Mouse (Mus musculus): ENCODE measurements around the gene Cxcr5.
A peak's percentile ranks its signal among the peaks of the same experiment; 100 is the strongest.
"Not testable (repeated sequence)": the region's sequence is repeated elsewhere in the genome, so short reads cannot be mapped to it uniquely, and the experiment has no call there.

Cxcr5 gene

DNA sequence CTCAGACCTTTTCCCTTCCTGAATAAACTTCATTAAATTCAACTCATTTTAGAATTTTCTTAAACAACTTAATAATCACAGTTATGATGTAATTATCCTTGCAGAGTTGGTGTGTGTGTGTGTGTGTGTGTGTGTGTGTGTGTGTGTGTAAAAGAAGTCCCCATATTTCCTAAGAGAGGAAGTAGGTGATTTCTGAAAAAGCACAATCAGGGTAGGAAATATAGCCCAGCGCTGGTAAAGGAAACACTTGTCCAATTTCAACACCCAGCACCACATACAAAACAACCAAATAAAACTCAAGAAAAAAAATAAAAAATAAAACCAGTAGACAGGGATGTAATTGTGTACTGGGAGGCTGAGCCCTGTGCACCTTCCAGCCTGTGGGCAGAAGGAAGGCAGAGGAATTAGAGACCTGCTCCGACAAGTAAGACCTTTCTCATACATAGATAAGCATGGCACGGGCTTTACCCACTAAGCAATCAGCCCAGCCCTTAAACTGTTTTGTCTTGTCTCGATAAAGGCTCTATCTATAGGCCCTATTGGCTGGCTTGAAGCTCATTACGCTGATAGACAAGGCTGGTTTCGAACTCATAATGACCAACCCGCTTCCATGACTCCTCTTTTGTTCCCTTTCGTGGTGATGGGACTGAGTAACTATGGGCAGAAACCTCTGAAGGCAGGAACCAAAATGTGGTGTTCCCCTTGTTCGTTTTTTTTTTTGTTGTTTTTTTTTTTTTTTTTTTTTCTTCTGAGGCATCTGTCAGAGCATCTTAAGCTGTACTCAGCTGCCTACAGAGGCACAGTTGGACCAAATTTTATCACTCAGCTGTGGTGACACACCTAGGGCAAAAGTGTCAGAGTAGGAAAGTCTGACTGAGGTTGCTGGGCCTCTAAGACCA is 25.8 kb upstream of the Cxcr5 start:
- no peak for DNase-seq

DNA sequence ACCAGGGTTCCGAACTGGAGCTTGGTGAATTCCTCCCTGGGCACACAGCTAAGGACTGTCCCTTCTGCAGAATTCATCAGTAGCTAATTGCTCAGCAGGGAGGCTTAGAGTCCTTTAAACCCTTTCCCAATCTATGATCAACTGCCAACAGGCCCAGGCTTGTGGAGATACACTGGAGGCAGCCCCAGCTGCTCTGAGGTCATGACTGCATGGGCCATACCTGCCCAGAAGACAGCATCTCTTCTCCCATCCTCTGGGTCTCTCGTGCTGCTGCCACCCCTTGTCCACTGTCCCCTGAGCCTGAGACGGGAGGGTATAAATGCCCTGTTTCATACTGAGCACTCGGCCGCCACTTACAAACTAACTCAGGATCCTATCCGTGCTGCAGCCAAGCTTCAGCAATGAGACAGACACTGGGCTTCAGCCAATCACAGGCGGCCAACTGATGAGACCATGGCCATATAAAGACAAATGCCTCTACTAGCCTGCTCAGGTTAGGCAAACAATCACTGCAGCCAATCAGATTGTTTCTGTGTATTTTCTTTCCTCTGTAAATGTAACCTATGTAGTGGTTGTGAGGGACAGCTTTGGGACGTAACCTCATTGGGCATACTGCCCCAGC is 25.1 kb upstream of the Cxcr5 start:
- DNase-seq: no peak

DNA sequence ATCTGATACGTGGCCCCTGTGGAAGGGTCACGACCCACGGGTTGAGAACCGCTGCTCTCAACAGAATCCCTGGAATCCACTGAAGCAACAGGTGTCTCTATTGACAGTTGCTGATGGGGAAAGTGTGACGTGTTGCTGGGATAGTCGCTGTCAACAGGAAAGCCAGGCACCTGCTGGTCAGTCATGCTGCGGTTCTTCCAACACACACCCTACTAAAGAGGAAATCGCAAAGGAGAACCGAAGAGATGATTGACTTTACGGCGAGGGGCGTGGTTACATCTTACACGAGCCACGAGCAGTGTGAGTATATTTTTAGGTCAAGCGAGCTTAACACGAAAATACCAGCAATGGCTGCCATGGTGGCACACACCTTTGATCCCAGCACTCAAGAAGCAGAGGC is 20.7 kb upstream of the Cxcr5 start:
- peak in 1 of 2 experiments; percentile 49 for DNase-seq

DNA sequence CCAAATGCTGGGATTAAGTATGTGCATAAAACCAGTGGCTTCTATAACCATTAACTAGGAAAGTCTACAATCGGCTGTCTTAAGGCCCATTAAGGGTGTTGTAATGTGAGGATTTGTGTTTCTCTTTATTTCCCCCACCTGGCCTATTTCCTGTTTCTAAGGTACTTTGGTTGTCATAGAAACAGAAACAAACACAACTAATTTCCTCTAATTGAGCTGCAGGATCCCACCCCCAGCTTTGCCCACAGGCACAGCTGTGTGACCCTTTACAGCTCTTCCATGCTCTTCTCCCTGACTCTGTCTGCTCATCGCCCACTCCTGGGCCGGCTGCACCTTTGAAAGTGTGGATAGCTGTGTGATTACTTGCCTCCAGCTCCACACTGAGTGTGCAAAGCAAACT is 19.7 kb upstream of the Cxcr5 start:
- peak in 1 of 2 experiments; percentile 42 for DNase-seq

DNA sequence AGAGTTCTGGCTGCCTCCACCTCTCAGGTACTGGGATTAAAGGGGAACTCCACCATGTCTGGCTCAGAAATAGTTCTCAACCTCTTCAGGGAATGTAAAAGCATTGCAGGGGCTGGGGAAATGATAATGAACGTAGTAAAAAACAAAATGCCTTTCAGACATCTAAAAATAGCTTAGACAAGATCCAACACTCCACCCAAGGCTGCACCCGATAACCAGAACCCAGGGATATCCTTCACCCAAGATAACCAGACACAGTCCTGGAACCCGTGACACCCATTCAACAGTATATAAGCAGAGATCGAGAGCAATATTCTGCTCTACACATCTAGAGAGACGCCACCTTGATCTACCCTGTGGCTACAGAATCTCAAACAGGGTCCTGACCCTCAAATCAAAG is 18.4 kb upstream of the Cxcr5 start:
- DNase-seq: no peak

DNA sequence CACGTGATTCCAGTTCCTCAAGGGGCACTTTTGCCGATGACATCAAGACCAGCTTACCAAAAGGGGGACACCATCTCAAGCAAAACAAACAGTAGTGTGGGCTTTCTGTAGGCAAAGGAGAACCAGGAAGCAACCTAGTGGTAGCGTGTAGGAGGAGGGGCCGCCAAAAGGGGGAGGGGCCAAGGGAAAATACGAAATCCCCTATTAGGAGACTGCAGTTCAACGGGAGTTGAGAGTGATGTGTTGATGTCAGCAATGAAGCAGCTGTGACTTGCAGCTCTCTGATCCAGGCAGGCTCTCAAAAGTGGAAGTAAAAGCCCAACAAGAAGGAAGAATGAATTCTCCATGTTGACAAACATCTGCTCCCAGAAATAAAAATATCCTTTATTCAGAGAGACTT is 17.7 kb upstream of the Cxcr5 start:
- peak; percentile 27 to 67 for DNase-seq

DNA sequence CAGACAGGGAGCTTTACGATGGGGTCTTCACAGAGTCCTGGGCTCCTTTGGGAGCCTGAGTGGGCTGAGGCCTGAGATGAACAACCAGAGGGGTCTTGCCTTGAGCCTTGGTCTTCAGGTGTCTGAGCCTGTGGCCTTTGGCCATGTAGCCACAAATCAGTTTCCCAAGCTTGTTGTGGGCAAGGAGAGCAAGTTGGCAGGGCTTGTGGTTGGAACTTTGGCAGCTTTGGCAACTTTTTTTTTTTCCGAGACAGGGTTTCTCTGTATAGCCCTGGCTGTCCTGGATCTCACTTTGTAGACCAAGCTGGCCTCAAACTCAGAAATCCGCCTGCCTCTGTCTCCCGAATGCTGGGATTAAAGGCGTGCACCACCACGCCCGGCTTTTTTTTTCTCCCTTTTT is 14.4 kb upstream of the Cxcr5 start:
- DNase-seq: not testable (repeated sequence)

DNA sequence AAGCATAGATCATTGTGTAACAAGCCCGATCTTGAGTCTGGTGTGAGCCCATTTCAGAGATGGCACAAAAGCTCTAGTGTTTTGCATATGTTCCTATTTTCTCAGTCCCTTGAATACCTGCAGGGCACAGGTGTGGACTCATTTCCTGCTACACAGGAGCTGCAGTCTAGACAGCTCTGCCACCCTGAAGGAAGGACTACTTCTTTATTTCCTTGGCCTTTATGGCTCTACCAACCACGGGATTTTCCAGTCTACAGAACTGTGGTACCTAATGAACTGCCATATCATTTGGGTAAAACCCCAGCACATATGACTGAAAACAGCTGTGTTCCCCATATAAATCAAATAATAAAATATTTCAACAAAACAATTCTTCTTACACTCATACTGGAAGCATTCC is 13.4 kb upstream of the Cxcr5 start:
- DNase-seq: no peak

DNA sequence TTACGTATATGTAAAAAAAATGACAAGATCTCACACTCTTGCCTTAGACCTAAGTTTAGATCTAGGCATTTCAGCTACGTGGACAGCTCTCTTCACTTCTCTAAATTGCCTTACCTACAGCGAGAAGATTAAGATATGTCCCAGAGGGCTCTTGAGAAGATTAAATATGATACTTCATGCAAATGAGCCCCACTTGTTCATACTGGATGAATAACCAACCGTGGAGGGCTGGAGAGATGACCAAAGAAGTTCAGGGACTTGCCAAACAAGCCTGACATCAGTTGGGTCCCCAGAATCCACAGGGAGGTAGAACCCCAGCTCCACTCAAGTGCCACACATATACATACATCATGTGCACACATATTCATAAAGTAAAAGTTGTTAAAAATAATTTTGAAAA is 11.6 kb upstream of the Cxcr5 start:
- no peak for DNase-seq

DNA sequence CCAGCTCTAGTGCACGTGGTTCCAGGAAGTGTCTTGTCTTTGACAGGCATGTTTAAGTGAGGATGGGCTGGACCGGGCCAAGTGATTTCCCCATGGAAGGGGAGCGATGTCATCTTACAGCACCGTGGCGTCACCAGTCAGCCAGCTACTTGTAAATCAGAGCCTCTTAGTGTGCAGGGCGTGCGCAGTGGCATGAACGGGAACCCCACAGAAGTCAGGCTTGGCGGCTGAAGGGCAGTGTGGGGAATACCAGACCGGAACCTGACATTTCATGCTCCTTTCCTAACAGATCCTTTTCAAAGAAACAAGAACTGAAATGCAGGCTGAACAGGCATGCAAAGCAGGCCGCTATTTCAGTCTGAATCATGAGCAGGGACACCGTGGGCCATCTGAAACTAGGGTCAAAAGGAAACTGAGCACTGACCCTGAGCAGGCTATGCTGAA is 9.3 kb upstream of the Cxcr5 start:
- DNase-seq: peak in 1 of 2 experiments; percentile 15

DNA sequence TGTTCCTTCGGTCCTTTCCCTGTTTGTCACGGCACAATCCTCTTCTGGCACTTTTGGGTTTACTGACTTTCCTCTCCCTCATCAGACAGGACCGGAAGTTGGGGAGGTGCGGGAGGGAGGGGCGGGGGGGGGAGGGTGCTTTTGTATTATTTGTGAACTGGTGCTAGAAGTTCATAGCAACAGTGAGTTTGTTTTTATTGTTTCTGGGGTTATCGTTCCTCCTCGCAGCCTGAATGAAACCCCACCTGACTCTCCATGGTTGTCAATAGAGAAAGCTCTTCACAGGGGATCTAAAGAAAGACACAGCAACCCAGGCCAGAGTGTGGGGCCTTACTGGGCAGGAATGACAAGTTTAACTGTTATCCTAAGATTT is 6.4 kb upstream of the Cxcr5 start:
- no peak for DNase-seq

DNA sequence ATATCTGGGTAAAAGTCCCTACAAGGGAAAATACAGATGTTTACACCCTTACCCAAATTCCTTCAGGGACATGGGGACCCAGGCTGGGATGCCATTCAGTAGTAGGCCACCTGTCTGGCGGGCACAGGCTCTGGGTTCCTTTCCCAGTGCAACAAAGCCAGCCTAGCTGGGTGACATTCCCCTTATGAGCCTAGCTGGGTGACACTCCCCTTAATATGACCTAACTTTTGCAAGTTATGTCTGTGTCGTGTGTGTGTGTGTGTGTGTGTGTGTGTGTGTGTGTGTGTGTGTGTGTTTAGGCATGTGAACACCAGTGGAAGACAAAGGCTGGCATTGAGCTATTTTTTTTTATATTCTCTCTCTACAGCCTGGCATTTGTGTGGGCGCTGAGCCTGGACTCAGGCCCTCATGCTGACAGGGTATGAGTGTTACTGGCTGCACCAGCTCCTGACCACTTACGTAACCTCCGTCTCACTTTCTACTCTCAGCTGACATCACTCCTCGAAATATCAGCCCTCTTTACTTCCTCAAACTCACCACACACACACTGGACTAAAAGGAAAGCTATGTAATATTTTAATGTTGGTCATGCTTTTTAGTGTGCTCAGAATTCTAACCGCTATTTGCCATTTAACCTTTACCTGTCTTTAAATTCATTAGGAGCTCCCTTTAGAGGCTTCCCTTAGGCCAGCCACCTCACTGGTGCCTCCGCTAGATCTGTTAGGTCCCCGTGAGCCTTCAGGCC is 5.8 kb upstream of the Cxcr5 start:
- DNase-seq: no peak

DNA sequence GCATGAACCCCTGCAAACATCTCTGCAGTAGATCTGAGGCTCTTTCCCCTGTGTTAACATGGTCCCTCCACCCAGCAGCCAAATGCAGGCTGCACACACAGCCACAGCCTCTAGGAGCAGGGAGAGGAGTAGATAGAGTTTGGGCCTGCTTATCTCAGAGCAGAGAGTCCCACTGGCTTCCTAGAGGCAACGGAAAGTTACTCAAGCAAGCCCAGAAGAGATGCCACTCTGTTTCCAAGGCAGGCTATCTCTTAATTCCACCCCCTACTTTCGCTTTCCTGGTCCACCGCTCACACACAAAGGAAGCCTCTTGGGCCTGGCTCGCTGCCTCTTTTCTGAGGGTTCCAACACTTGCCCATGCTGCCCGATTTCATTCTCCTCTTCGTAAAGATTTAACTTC is 3.7 kb upstream of the Cxcr5 start:
- no peak for DNase-seq

DNA sequence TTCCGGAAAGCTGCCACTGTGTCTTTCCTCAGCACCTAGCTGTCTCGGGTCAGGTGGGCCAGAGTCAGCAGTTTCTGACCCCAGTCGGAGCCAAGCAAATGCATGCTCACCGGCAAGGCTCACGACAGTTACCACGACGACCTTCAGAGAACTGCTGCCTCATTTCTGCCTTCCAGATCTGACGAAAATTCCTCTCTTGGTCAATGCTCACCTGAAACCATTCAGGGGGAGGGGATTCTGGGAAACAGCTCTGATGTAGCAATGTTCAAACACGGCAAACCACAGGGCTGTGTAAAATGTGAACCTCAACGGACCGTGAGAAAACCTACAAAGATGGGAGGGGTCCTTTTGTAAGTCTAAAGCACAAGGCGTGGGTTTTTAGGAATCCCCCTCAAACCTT is 1.3 kb upstream of the Cxcr5 start:
- DNase-seq: no peak

DNA sequence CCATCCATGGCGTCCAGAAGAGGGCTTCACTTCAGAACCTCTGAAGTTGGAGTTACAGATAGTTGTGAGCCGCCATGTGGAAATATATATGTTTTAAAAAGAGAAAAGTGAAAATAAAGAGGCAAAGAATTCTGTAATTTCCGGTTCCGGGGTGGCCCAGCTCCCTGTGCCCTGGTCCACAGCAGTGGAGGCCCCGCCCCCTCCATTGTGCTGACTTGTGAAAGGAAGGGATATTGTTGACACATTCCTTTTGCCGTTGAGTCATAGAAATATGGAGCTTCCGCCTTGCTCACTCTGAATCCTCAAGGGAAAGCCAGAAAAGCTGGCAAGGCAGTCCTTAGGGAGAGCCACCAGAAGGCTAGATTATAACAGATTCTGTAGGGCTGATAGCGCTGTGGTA is 9.5 kb downstream of the Cxcr5 start:
- DNase-seq: no peak

DNA sequence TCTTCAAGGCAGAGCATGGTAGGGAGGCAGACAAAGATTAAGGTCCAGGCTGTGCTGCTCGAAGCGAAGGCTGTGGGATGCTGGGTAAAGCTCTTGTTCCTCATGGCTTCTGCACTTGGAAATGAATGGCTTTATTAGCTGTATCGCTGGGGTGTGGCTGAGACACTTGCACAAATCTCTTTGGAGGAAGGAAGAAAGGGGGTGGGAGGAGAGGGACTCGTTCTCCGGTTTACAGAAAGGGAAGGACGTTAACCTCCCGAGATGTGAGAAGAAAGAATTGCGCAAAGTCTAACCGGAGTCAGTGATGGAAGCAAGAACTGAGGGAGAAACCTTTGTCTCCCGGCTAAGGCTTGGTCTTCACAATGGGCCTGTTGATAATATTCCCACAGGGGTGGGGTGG is 10.5 kb downstream of the Cxcr5 start:
- DNase-seq: no peak

DNA sequence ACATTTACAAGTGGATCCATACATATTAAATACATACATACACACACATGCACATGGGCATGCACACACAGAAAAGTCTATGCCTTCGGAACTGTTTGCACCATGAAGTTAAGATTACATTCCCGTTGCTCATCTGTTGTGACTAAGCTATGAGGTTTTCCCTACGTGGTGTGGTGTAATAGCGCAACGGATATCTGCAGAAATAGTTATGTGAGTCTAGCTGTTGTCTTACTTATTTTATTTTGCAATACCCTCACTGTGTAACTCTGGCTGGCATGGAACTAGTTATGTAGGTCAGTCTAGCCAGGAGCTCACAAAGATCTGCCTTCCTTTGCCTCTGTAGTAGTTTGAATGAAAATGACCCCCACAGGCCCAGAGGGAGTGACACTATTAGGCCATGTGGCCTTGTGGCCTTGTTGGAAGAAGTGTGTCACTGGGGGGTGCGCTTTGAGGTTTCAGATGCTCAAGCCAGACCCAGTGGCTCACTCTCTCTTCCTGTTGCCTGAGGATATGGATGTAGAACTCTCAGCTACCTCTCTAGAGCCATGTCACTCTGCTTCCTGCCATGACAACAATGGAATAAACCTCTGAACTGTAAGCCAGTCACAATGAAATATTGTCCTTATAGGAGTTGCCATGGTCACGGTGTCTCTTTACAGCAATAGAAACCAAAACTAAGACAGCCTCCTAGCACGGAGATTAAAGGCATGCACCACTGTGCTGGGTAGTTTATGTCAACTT is 13.1 kb downstream of the Cxcr5 start:
- DNase-seq: no peak

DNA sequence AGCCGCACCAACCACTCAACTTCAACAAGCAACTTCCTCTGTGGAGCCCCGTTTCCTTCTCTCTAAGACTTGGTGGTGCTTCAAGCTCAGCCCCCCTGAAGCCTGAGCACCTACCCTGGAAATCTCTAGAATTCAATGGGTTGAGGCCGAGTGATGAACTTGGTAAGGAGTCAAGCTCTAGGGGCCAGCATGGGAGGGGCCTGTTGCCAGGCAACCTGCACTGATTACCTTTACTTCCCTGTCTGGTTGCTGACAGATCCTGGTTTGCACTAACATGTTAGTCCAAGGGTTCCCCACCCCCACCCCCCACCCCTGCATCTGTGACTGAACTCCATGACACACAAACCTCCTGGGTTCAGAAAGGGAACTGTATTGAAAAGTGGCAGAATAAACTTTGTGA is 16.7 kb downstream of the Cxcr5 start:
- DNase-seq: no peak

DNA sequence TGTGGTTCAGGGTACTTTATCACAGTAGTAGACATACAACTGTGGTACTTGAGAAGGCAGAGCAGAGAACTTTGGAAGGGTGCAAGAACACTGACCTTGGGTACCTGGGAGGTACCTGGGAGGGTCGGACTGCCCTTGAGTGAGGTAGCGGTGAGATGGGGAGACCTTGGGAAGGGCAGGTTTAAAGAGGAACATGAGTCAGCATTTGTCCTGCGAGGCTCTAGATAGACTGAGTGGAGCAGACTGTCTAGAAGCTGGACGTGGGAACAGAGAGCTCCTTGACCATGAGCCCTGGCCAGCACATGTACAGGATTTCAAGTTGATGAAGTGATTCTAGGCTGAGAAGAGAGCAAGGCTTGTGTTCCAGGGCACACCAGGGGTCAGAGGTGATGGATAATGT is 19.3 kb downstream of the Cxcr5 start:
- DNase-seq: no peak

DNA sequence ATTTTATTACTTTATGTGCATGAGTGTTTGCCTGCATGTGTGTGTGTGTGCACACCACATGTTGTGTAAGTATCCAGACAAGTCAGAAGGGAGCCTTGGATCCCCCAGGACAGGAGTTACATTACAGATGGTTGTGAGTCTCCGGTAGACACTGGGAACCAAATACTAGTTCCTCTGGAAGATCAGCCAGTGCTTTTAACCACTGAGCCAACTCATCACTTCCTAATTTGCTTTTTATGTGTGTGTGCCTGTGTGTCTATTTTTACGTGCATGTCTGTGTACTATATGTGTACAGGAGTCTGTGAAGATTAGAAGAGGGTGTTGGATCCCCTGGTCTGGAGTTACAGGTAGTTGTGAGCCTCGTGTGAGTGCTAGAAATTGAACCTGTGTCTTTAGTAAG is 21.0 kb downstream of the Cxcr5 start:
- no peak for DNase-seq

DNA sequence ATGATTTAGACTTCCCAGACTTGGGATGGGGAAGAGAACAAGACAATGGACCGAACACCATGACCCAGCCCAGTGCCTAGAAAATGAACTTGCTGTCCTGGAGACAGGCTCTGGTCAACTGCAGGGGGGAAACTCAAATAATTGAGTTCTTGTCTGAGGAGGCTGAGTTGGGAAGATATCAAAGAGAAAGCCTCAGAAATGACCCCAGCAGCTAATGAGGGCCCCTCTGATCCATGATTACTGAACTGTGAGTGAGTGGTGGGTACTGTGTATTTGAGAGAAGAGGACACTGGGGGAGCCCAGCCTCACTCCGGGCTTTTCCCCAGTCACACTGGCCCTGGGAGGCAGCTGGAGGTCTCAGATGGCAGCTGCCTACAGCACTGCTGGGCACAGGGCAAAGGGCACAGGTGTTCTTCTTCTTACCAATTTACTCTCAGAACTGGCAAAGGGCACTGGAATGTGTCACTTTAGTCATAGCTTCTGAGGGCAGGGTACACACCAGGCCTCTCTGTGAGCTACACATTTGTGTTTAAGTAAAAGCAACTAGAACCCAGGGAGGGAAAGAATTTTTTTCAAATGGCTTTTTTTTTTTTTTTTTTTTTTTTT is 21.8 kb downstream of the Cxcr5 start:
- peak in 1 of 2 experiments; percentile 51 for DNase-seq

DNA sequence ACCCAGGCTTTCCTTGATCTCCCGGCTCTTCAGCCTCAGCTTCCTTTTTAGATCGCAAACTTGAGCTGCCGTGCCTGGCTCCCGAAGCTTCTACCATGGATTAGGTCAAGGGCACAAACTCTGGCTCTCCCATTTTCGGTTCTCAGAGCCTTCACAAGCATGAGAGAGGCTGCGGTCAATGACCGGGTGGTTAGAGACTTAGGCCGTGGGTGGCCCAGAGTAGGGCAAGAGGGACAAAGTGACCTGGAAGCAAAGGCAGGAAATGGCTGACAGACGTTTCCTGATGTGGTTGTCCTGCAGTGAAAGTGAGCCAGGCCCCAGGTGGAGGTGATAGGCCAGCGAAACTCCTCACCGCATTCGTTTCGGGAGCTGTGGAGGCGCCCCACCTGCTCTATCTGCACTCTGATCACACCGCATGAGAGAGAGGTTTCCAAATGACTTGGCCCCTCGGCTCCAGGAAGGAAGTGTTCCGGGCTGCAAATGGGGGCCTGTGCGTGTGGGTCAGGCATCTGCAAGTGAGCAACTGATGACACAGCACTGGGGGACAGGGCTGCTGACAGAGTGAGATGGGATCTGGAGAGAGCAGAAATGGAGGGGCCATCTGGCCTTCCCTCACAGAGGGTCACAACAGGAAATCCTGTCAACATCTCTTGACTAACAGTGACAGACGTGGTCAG is 23.9 kb downstream of the Cxcr5 start:
- DNase-seq: peak; percentile 42 to 66

Measured in thymus, adult 18-20 months (tissue).